Mouse (Mus musculus): ENCODE data around the gene Vmn1r191. TPM values are rescaled to one million over a fixed set of nuclear protein-coding genes. Genes with fewer than 3 reads are reported as not detected.
"Not testable (repeated sequence)": the region's sequence is repeated elsewhere in the genome, so short reads cannot be mapped to it uniquely, and the experiment has no call there.

Gene Vmn1r191
- total RNA-seq (2014; rRNA removed) (not detected in 2 replicates), polyA plus RNA-seq (2015; fragmentation: Nextera tagmentation; extraction: Ambion mirVana) (not detected in 2 replicates)

GRCm38 (mm10) chr13:22183869-22184268, at the start of gene Vmn1r191:
Gene Vmn1r191 (minus strand): TSS chr13:22183969.
- no peaks in the 10 kb centered on the region for H3K4me1 ChIP-seq (ENCODE audit: insufficient read depth, low read length)
- ATAC-seq (ENCODE audit: low FRiP score) = no peak
- no peak within 1 kb of the TSS for H3K9ac ChIP-seq (replicated peaks; ENCODE audit: low read length, poor library complexity, severe bottlenecking)
- TF ChIP-seq CTCF (IDR thresholded peaks at IDR 0.05) = no peak
- no peak for DNase-seq (ENCODE audit: low spot score)
- 83% methylated on average over 1 of the region's 1 CpGs for WGBS
- H3K4me3 ChIP-seq (ENCODE audit: low read depth, low read length) = no peak within 1 kb of the TSS
- no peak within 1 kb of the TSS for H3K27ac ChIP-seq (ENCODE audit: low read depth, low read length)
- H3K27me3 ChIP-seq (ENCODE audit: insufficient read depth, low read length) = no peaks in the 10 kb centered on the region
- H3K9me3 ChIP-seq (ENCODE audit: low read length) = no peaks in the 10 kb centered on the region
- H3K36me3 ChIP-seq (ENCODE audit: insufficient read depth, low read length) = no peaks in the 10 kb centered on the region
- H3K4me2 ChIP-seq (ENCODE audit: low read depth, low read length, poor library complexity, severe bottlenecking) = no peak within 1 kb of the TSS

GRCm38 (mm10) chr13:22223060-22223459, 39.3 kb upstream of the Vmn1r191 start, which contains the start of gene Vmn1r193:
Gene Vmn1r193 (minus strand): TSS chr13:22223160.
- whole genome bisulfite sequencing = 76% methylated on average over 1 of the region's 1 CpGs

GRCm38 (mm10) chr13:22192756-22193155, 9.0 kb upstream of the Vmn1r191 start:
- H3K9ac ChIP-seq (replicated peaks; ENCODE audit: low read length, poor library complexity, severe bottlenecking); H3K4me1 ChIP-seq (ENCODE audit: insufficient read depth, low read length); H3K27ac ChIP-seq (ENCODE audit: low read depth, low read length); H3K9me3 ChIP-seq (ENCODE audit: low read length); H3K4me3 ChIP-seq (ENCODE audit: low read depth, low read length); H3K36me3 ChIP-seq (ENCODE audit: insufficient read depth, low read length); DNase-seq (ENCODE audit: low spot score); H3K27me3 ChIP-seq (ENCODE audit: insufficient read depth, low read length); H3K4me2 ChIP-seq (ENCODE audit: low read depth, low read length, poor library complexity, severe bottlenecking); ATAC-seq (ENCODE audit: low FRiP score): not testable (repeated sequence)
- WGBS = 64% methylated on average over 3 of the region's 3 CpGs

More at GRCm38 (mm10) chr13:22223060-22223459, 39.3 kb upstream of the Vmn1r191 start, which contains the start of gene Vmn1r193:
- not testable (repeated sequence) for ATAC-seq (ENCODE audit: low FRiP score); H3K27me3 ChIP-seq (ENCODE audit: insufficient read depth, low read length); H3K9me3 ChIP-seq (ENCODE audit: low read length); H3K4me3 ChIP-seq (ENCODE audit: low read depth, low read length); H3K27ac ChIP-seq (ENCODE audit: low read depth, low read length); H3K36me3 ChIP-seq (ENCODE audit: insufficient read depth, low read length); H3K4me1 ChIP-seq (ENCODE audit: insufficient read depth, low read length); H3K9ac ChIP-seq (replicated peaks; ENCODE audit: low read length, poor library complexity, severe bottlenecking); H3K4me2 ChIP-seq (ENCODE audit: low read depth, low read length, poor library complexity, severe bottlenecking); DNase-seq (ENCODE audit: low spot score)

- no peak for TF ChIP-seq CTCF (IDR thresholded peaks at IDR 0.05)
- DNase-seq (ENCODE audit: low spot score) (no peak), ATAC-seq (ENCODE audit: low FRiP score) (no peak)
- Histone ChIP-seq H3K36me3 (ENCODE audit: insufficient read depth, low read length) (no peaks in the 10 kb centered on the region), H3K4me1 (ENCODE audit: insufficient read depth, low read length) (no peaks in the 10 kb centered on the region), H3K27ac (ENCODE audit: low read depth, low read length) (no peak within 1 kb of the TSS), H3K9ac (replicated peaks; ENCODE audit: low read length, poor library complexity, severe bottlenecking) (no peak within 1 kb of the TSS), H3K9me3 (ENCODE audit: low read length) (no peaks in the 10 kb centered on the region), H3K4me3 (ENCODE audit: low read depth, low read length) (no peak within 1 kb of the TSS), H3K4me2 (ENCODE audit: low read depth, low read length, poor library complexity, severe bottlenecking) (no peak within 1 kb of the TSS), H3K27me3 (ENCODE audit: insufficient read depth, low read length) (no peaks in the 10 kb centered on the region)
These were observed 7.3 kb upstream of the Vmn1r191 start, which contains the start of gene Vmn1r192 for GRCm38 (mm10) chr13:22191041-22191440. Gene Vmn1r192 (minus strand): TSS chr13:22191141.

DNA sequence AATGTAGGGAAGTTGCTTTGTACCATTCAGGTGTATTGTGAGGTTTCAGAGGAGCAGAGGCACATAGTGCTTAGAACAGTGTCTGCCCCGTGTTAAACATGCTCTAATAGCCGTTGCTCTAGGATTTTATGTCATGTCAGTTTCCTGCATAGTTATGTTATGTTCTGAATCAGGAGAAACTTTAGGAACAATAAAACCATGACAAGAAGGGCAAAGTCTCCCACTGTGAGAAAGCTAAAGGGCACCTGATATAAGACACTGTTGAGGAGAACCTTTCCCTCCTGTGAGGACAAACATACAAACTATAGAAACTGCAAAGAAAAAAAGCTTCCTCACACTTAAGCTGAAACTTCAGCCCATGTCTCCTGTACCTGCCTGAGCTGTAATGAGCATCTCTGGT, 6.6 kb upstream of the Vmn1r191 start:
- no peaks in the 10 kb centered on the region for H3K4me1 ChIP-seq (ENCODE audit: insufficient read depth, low read length)
- H3K4me3 ChIP-seq (ENCODE audit: low read depth, low read length) = no peak overlapping the region
- DNase-seq (ENCODE audit: low spot score) = no peak
- no peaks in the 10 kb centered on the region for H3K36me3 ChIP-seq (ENCODE audit: insufficient read depth, low read length)
- no peaks in the 10 kb centered on the region for H3K27me3 ChIP-seq (ENCODE audit: insufficient read depth, low read length)
- 73% methylated on average over 2 of the region's 2 CpGs for WGBS
- no peak for TF ChIP-seq CTCF (IDR thresholded peaks at IDR 0.05)
- no peak overlapping the region for H3K4me2 ChIP-seq (ENCODE audit: low read depth, low read length, poor library complexity, severe bottlenecking)
- no peak overlapping the region for H3K9ac ChIP-seq (replicated peaks; ENCODE audit: low read length, poor library complexity, severe bottlenecking)
- ATAC-seq (ENCODE audit: low FRiP score) = no peak
- no peaks in the 10 kb centered on the region for H3K9me3 ChIP-seq (ENCODE audit: low read length)
- H3K27ac ChIP-seq (ENCODE audit: low read depth, low read length) = no peak overlapping the region

- Histone ChIP-seq H3K9ac (replicated peaks; ENCODE audit: low read length, poor library complexity, severe bottlenecking) (no peak overlapping the region), H3K27ac (ENCODE audit: low read depth, low read length) (no peak overlapping the region), H3K4me3 (ENCODE audit: low read depth, low read length) (no peak overlapping the region), H3K9me3 (ENCODE audit: low read length) (no peaks in the 10 kb centered on the region), H3K4me2 (ENCODE audit: low read depth, low read length, poor library complexity, severe bottlenecking) (no peak overlapping the region), H3K4me1 (ENCODE audit: insufficient read depth, low read length) (no peaks in the 10 kb centered on the region), H3K27me3 (ENCODE audit: insufficient read depth, low read length) (no peaks in the 10 kb centered on the region), H3K36me3 (ENCODE audit: insufficient read depth, low read length) (no peaks in the 10 kb centered on the region)
- 92% methylated on average over 2 of the region's 2 CpGs for WGBS
- TF ChIP-seq CTCF (IDR thresholded peaks at IDR 0.05) = no peak
- ATAC-seq (ENCODE audit: low FRiP score) = no peak
- DNase-seq (ENCODE audit: low spot score) = no peak
These were observed 5.5 kb upstream of the Vmn1r191 start for GRCm38 (mm10) chr13:22189313-22189712.

Data from midbrain, postnatal 0 days (tissue).